Mouse (Mus musculus) yolk sac, embryonic 10.5 days (tissue): ENCODE measurements around the gene Gm10340.
"Not testable (repeated sequence)": the region's sequence is repeated elsewhere in the genome, so short reads cannot be mapped to it uniquely, and the experiment has no call there.

ENCODE experiments used
- DNase-seq: peaks from one replicate; pipeline ENCODE4 v3.0.0-alpha.2; 2017; ENCODE audit warnings: low spot score

Gm10340 gene

DNA sequence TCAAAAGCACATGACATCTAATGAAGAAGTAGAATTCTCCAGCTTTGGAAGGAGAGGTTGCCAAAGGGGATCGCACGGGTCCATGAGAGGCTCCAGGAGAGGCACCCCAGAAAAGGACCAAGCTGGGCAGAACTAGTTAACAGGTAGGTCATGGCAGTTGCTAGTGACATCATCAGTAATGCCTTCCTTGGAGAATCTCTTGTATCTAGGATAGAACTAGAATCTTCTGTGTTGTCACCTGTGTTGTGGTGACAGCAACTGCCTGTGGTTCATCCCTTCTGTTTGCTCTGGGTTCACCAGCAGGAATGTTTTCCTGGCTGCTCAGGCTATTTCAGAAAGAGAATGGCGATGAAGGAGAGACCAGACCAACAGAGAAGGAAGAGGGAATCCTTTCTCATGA, at the start of gene Gm10340:
Gene Gm10340, plus strand, starts transcription at position 301 of the 400 bp plus-strand sequence.
- DNase-seq: not testable (repeated sequence)

DNA sequence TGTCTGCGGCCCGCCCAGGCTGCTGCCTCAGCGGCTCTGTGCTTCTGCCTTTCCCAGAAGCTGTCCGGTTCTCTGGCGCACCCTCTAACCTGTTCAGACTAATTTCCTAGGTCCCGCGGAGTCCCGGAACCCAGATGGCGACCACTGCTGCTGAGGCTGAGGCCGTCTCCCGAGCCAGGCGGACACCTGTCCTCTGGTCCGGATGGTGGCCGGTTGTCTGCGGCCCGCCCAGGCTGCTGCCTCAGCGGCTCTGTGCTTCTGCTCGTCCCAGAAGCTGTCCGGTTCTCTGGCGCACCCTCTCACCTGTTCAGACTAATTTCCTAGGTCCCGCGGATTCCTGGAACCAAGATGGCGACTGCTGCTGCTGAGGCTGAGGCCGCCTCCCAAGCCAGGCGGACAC, 17.7 kb upstream of the Gm10340 start:
- DNase-seq: not testable (repeated sequence)

DNA sequence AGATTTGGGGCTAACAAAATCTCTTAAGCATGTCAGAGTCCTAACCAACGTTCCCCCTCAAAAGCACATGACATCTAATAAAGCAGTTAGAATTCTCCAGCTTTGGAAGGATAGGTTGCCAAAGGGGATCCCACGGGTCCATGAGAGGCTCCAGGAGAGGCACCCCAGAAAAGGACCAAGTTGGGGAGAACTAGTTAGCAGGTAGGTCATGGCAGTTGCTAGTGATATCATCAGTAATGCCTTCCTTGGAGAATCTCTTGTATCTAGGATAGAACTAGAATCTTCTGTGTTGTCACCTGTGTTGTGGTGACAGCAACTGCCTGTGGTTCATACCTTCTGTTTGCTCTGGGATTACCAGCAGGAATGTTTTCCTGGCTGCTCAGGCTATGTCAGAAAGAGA, 54.2 kb downstream of the Gm10340 start, which contains the start of gene Gm5795:
Gene Gm5795, plus strand, starts transcription at position 301 of the 400 bp plus-strand sequence.
- DNase-seq: not testable (repeated sequence)
